Mouse (Mus musculus): ENCODE measurements at regions not wholly inside any gene's neighbourhood (a gene's known extent, or its start where the extent isn't known, plus 50 kb on each side); places are given as distances from the start of the nearest gene placed in this dataset.
A peak's percentile ranks its signal among the peaks of the same experiment; 100 is the strongest.

DNA sequence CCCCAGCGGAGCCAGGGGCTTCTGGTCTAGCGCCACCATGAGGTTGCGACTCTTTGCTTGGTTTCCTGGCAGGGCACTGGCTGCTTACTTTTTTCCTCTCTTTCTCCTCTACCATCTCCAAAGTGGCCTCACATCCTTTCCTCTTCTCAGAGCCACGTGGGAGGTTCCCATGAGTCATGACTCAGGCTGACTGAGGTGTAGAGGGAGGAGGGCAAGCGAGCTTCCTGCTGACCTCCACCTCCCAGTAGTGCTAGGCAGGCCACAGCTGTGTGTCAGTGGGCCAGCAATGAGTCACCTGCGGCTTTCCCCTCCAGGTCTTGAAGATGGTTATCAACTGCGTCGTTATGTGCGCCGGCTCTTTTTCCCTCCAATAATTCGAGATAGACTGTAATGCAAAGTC is 123.6 kb downstream of the Gadd45g start:
- ChIA-PET POLR2A (interaction anchor here (1.0 to 1.5 kb wide), 5 partner anchors 13 to 124 kb away, joined by 3 to 6 read pairs (median 3); partner anchors contain the start of gene Gadd45g), CTCF (interaction anchor here (0.9 to 2.0 kb wide), 7 partner anchors 58 to 244 kb away, joined by 3 to 6 read pairs (median 3); partner anchors contain the start of gene Gadd45g)
- H3K27me3 ChIP-seq, result no peaks in the 10 kb centered on the region
- DNase-seq (ENCODE audit: low read depth, low spot score), result no peak
- peak; percentile 74 for ATAC-seq
- in situ Hi-C loops (cut with MboI; ENCODE audit: low pct_unique_long_range_greater_than_20kb), result loop anchor here (25.0 kb wide), 1 partner anchor 308 kb away; the partner anchor contains the start of gene Secisbp2
- TF ChIP-seq CTCF (IDR thresholded peaks at IDR 0.05), result no peak

GRCm38 (mm10) chr13:51972656-51973310 is 126.3 kb downstream of the Gadd45g start:
- no peak for TF ChIP-seq CTCF (IDR thresholded peaks at IDR 0.05)
- POLR2A ChIA-PET, result interaction anchor here (1.2 to 1.3 kb wide), 2 partner anchors 30 to 125 kb away, joined by 3 to 5 read pairs; no protein-coding TSS in a partner anchor
- CTCF ChIA-PET, result interaction anchor here (6.3 kb wide), 1 partner anchor 127 kb away, joined by 39 read pairs; the partner anchor contains the start of gene Gadd45g
- H3K27me3 ChIP-seq, result no peaks in the 10 kb centered on the region
- in situ Hi-C loops (cut with MboI; ENCODE audit: low pct_unique_long_range_greater_than_20kb), result loop anchor here (25.0 kb wide), 1 partner anchor 310 kb away; the partner anchor contains the start of gene Secisbp2
- no peak for ATAC-seq
- peak; percentile 54 for DNase-seq (ENCODE audit: low read depth, low spot score)

- DNase-seq (ENCODE audit: low read depth, low spot score) (no peak), ATAC-seq (no peak)
- H3K27me3 ChIP-seq, result no peaks in the 10 kb centered on the region
- in situ Hi-C loops (cut with MboI; ENCODE audit: low pct_unique_long_range_greater_than_20kb), result loop anchor here (25.0 kb wide), 1 partner anchor 311 kb away; the partner anchor contains the start of gene Secisbp2
- POLR2A ChIA-PET, result interaction anchor here (0.9 to 1.3 kb wide), 3 partner anchors 11 to 126 kb away, joined by 3 to 5 read pairs (median 4); no protein-coding TSS in a partner anchor
- no peak for TF ChIP-seq CTCF (IDR thresholded peaks at IDR 0.05)
- CTCF ChIA-PET, result interaction anchor here (6.3 kb wide), 1 partner anchor 128 kb away, joined by 39 read pairs; the partner anchor contains the start of gene Gadd45g
Observed at GRCm38 (mm10) chr13:51973461-51973860, 127.0 kb downstream of the Gadd45g start.

GRCm38 (mm10) chr13:51974101-51974500 is 127.6 kb downstream of the Gadd45g start:
- ATAC-seq (no peak), DNase-seq (ENCODE audit: low read depth, low spot score) (no peak)
- ChIA-PET CTCF (interaction anchor here (1.3 to 6.3 kb wide), 3 partner anchors 22 to 249 kb away, joined by 3 to 39 read pairs (median 8); partner anchors contain the start of gene Gadd45g), POLR2A (interaction anchor here (0.9 kb wide), 1 partner anchor 10 kb away, joined by 4 read pairs; no protein-coding TSS in a partner anchor)
- in situ Hi-C loops (cut with MboI; ENCODE audit: low pct_unique_long_range_greater_than_20kb), result loop anchor here (25.0 kb wide), 1 partner anchor 312 kb away; the partner anchor contains the start of gene Secisbp2
- no peak for TF ChIP-seq CTCF (IDR thresholded peaks at IDR 0.05)
- H3K27me3 ChIP-seq, result no peaks in the 10 kb centered on the region

GRCm38 (mm10) chr13:51975330-51975729 is 128.9 kb downstream of the Gadd45g start:
- CTCF ChIA-PET, result interaction anchor here (1.0 to 6.3 kb wide), 5 partner anchors 24 to 248 kb away, joined by 3 to 39 read pairs (median 3); partner anchors contain the start of gene Gadd45g
- TF ChIP-seq CTCF (IDR thresholded peaks at IDR 0.05), result no peak
- ATAC-seq (peak; percentile 6), DNase-seq (ENCODE audit: low read depth, low spot score) (no peak)
- in situ Hi-C loops (cut with MboI; ENCODE audit: low pct_unique_long_range_greater_than_20kb), result no loop called here
- H3K27me3 ChIP-seq, result no peaks in the 10 kb centered on the region
- POLR2A ChIA-PET, result interaction anchor here (1.6 kb wide), 1 partner anchor 8 kb away, joined by 5 read pairs; no protein-coding TSS in a partner anchor

- H3K27me3 ChIP-seq, result no peaks in the 10 kb centered on the region
- no peak for DNase-seq (ENCODE audit: low read depth, low spot score)
- TF ChIP-seq CTCF (IDR thresholded peaks at IDR 0.05), result no peak
- ATAC-seq, result peak; percentile 83
- POLR2A ChIA-PET, result interaction anchor here (0.6 to 1.6 kb wide), 5 partner anchors 8 to 260 kb away, joined by 3 to 5 read pairs (median 3); no protein-coding TSS in a partner anchor
- CTCF ChIA-PET, result interaction anchor here (1.0 to 6.3 kb wide), 7 partner anchors 17 to 247 kb away, joined by 3 to 39 read pairs (median 3); partner anchors contain the start of gene Gadd45g
- in situ Hi-C loops (cut with MboI; ENCODE audit: low pct_unique_long_range_greater_than_20kb), result no loop called here
Observed at GRCm38 (mm10) chr13:51975801-51976601, 129.5 kb downstream of the Gadd45g start.

- in situ Hi-C loops (cut with MboI; ENCODE audit: low pct_unique_long_range_greater_than_20kb), result no loop called here
- CTCF ChIA-PET, result interaction anchor here (1.1 to 6.3 kb wide), 4 partner anchors 17 to 131 kb away, joined by 3 to 39 read pairs (median 4); partner anchors contain the start of gene Gadd45g
- no peaks in the 10 kb centered on the region for H3K27me3 ChIP-seq
- no peak for TF ChIP-seq CTCF (IDR thresholded peaks at IDR 0.05)
- POLR2A ChIA-PET, result interaction anchor here (0.8 to 1.6 kb wide), 4 partner anchors 9 to 163 kb away, joined by 3 to 5 read pairs (median 4); no protein-coding TSS in a partner anchor
- no peak for ATAC-seq
- no peak for DNase-seq (ENCODE audit: low read depth, low spot score)
Observed at GRCm38 (mm10) chr13:51976620-51977214, 130.2 kb downstream of the Gadd45g start.

- H3K27me3 ChIP-seq, result no peaks in the 10 kb centered on the region
- no peak for ATAC-seq
- ChIA-PET CTCF (no interaction called here), POLR2A (interaction anchor here (1.9 kb wide), 1 partner anchor 131 kb away, joined by 6 read pairs; no protein-coding TSS in a partner anchor)
- in situ Hi-C loops (cut with MboI; ENCODE audit: low pct_unique_long_range_greater_than_20kb), result no loop called here
- TF ChIP-seq CTCF (IDR thresholded peaks at IDR 0.05), result no peak
- no peak for DNase-seq (ENCODE audit: low read depth, low spot score)
Observed at GRCm38 (mm10) chr13:51979301-51979977, 133.0 kb downstream of the Gadd45g start.

DNA sequence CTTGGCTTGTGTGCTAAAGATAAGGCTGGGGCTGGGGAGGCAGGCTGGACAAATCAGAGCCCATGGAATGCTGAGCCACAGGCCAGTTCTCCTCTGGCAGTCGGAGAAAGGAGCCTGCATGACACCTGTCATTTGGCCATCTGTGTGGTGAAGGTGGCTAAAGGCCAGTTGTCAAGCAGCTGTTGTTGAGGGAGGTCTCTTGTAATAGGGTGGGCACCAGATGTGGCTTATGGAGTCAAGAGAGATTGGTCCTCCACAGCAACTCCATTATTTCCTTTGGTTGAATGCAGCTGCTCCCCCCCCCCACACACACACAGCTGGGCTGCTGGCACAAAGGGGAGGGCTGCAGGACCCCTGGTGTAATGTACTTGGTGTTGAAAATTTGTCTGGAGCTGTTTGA is 133.9 kb downstream of the Gadd45g start:
- in situ Hi-C loops (cut with MboI; ENCODE audit: low pct_unique_long_range_greater_than_20kb), result no loop called here
- no peaks in the 10 kb centered on the region for H3K27me3 ChIP-seq
- no peak for ATAC-seq
- ChIA-PET CTCF (no interaction called here), POLR2A (no interaction called here)
- no peak for TF ChIP-seq CTCF (IDR thresholded peaks at IDR 0.05)
- no peak for DNase-seq (ENCODE audit: low read depth, low spot score)

All from Patski (cell line).